In genomic region chr2:27710871-27711382, GRCm38 (mm10) we compare ENCODE assay signal across 14 mouse cellular contexts. TPM values are rescaled to one million over a fixed set of nuclear protein-coding genes. Genes with fewer than 3 reads are reported as not detected.
A peak's percentile ranks its signal among the peaks of the same experiment; 100 is the strongest.
DNase-seq lines count a peak whose midpoint lies in the region; ATAC-seq and TF ChIP-seq lines count a peak whose summit lies in the region.
"Had no signal": no experiment of that assay in that cellular context is flagged by ENCODE, and none has a peak within 500 bp of the region (broad histone marks: within the 10 kb centered on the region; RNA-seq: fewer than 3 reads in every experiment).

No protein-coding gene starts in this region.

- H3K9ac ChIP-seq in forebrain, postnatal 0 days = no peak overlapping the region
- H3K9ac ChIP-seq in hindbrain, postnatal 0 days (replicated peaks; ENCODE audit: low read length) = no peak overlapping the region
- no peak overlapping the region for H3K9ac ChIP-seq in hindbrain, embryonic 14.5 days
- H3K9ac ChIP-seq: stomach, embryonic 15.5 days had no signal

- H3K4me1 ChIP-seq in forebrain, embryonic 10.5 days = peaks cover 40% of the 10 kb centered on the region
- no peaks in the 10 kb centered on the region for H3K4me1 ChIP-seq in forebrain, postnatal 0 days (ENCODE audit: insufficient read depth)
- H3K4me1 ChIP-seq in hindbrain, postnatal 0 days (ENCODE audit: insufficient read depth, low read length) = peaks cover 10% of the 10 kb centered on the region; the same call in 1 of the 2 replicates
- H3K4me1 ChIP-seq in hindbrain, embryonic 14.5 days (replicated peaks; ENCODE audit: control insufficient read depth, insufficient read depth, low read length) = peaks cover 5% of the 10 kb centered on the region; the same call in 1 of the 2 replicates
- H3K4me1 ChIP-seq in testis, adult 2 months (ENCODE audit: control insufficient read depth, insufficient read depth, low read length) = peaks cover 8% of the 10 kb centered on the region

- no peak for ATAC-seq in forebrain, postnatal 0 days
- ATAC-seq in hindbrain, postnatal 0 days = no peak
- ATAC-seq in hindbrain, embryonic 14.5 days (ENCODE audit: low FRiP score) = no peak
- ATAC-seq: Patski had no signal

- TF ChIP-seq CTCF in forebrain, postnatal 0 days (IDR thresholded peaks at IDR 0.05; ENCODE audit: low read depth) = no peak
- no peak for TF ChIP-seq CTCF in hindbrain, postnatal 0 days (IDR thresholded peaks at IDR 0.05; ENCODE audit: low read depth)
- TF ChIP-seq CTCF in testis, adult 2 months (IDR thresholded peaks at IDR 0.05; ENCODE audit: control insufficient read depth, insufficient read depth, insufficient replicate concordance, low read depth, low read length) = no peak

- no peaks in the 10 kb centered on the region for H3K36me3 ChIP-seq in forebrain, embryonic 10.5 days (replicated peaks)
- H3K36me3 ChIP-seq in forebrain, postnatal 0 days (ENCODE audit: insufficient read depth) = no peaks in the 10 kb centered on the region
- H3K36me3 ChIP-seq in hindbrain, postnatal 0 days (ENCODE audit: insufficient read depth, low read length) = no peaks in the 10 kb centered on the region
- H3K36me3 ChIP-seq in hindbrain, embryonic 14.5 days (replicated peaks; ENCODE audit: control insufficient read depth, insufficient read depth) = no peaks in the 10 kb centered on the region
- H3K36me3 ChIP-seq in testis, adult 2 months (ENCODE audit: control insufficient read depth, insufficient read depth, low read length) = no peaks in the 10 kb centered on the region
- H3K36me3 ChIP-seq: stomach, embryonic 15.5 days had no signal

- 56% methylated on average over 3 of the region's 3 CpGs for WGBS in forebrain, embryonic 10.5 days
- 43% methylated on average over 3 of the region's 3 CpGs for WGBS in forebrain, postnatal 0 days
- 56% methylated on average over 3 of the region's 3 CpGs for WGBS in hindbrain, postnatal 0 days
- 50% methylated on average over 3 of the region's 3 CpGs for WGBS in hindbrain, embryonic 14.5 days

- no peaks in the 10 kb centered on the region for H3K9me3 ChIP-seq in forebrain, embryonic 10.5 days
- H3K9me3 ChIP-seq in forebrain, postnatal 0 days (ENCODE audit: low read length) = no peaks in the 10 kb centered on the region
- H3K9me3 ChIP-seq in hindbrain, postnatal 0 days (ENCODE audit: low read length) = no peaks in the 10 kb centered on the region
- H3K9me3 ChIP-seq in hindbrain, embryonic 14.5 days (ENCODE audit: control insufficient read depth, low read length) = no peaks in the 10 kb centered on the region
- H3K9me3 ChIP-seq: megakaryocyte, embryonic 14.5 days; stomach, embryonic 15.5 days had no signal

- TF ChIP-seq POLR2A in testis, adult 2 months (IDR thresholded peaks at IDR 0.05; ENCODE audit: control insufficient read depth, low read depth, low read length) = no peak

- no peak overlapping the region for H3K4me2 ChIP-seq in forebrain, postnatal 0 days (ENCODE audit: low read depth)
- H3K4me2 ChIP-seq in hindbrain, postnatal 0 days (ENCODE audit: low read depth, low read length) = no peak overlapping the region
- H3K4me2 ChIP-seq in hindbrain, embryonic 14.5 days (replicated peaks) = no peak overlapping the region
- H3K4me2 ChIP-seq: stomach, embryonic 15.5 days had no signal

- H3K4me3 ChIP-seq in forebrain, embryonic 10.5 days = no peak overlapping the region
- H3K4me3 ChIP-seq in forebrain, postnatal 0 days (ENCODE audit: low read depth, low read length) = no peak overlapping the region
- H3K4me3 ChIP-seq in hindbrain, postnatal 0 days (ENCODE audit: low read length) = no peak overlapping the region
- H3K4me3 ChIP-seq in hindbrain, embryonic 14.5 days (replicated peaks; ENCODE audit: low read length) = no peak overlapping the region
- peak overlapping the region; percentile 68 for H3K4me3 ChIP-seq in testis, adult 2 months (ENCODE audit: control insufficient read depth, low read depth, low read length)
- H3K4me3 ChIP-seq: megakaryocyte, embryonic 14.5 days; stomach, embryonic 15.5 days had no signal

- DNase-seq in forebrain, embryonic 10.5 days (ENCODE audit: extremely low spot score, low spot score) = no peak
- no peak for DNase-seq in forebrain, postnatal 0 days
- peak; percentile 53 for DNase-seq in hindbrain, postnatal 0 days (ENCODE audit: low spot score)
- DNase-seq in hindbrain, embryonic 14.5 days (ENCODE audit: low spot score) = no peak
- DNase-seq in testis, postnatal 14 days (ENCODE audit: low spot score) = no peak
- DNase-seq in mesoderm, embryonic 11.5 days (ENCODE audit: low read depth, low spot score) = peak; percentile 22
- no peak for DNase-seq in retina, embryonic 14.5 days (ENCODE audit: low spot score)
- DNase-seq: adrenal gland, postnatal 25 days; B cell, adult 2 months; cerebellum, adult 2 months had no signal

- H3K27ac ChIP-seq in forebrain, embryonic 10.5 days = peak overlapping the region; percentile 36; the same call in 1 of the 2 replicates
- H3K27ac ChIP-seq in forebrain, postnatal 0 days (ENCODE audit: low read depth, low read length) = no peak overlapping the region
- H3K27ac ChIP-seq in hindbrain, postnatal 0 days = no peak overlapping the region
- H3K27ac ChIP-seq in hindbrain, embryonic 14.5 days = no peak overlapping the region
- H3K27ac ChIP-seq in testis, adult 2 months (ENCODE audit: control insufficient read depth, insufficient read depth, low read depth, low read length) = no peak overlapping the region
- H3K27ac ChIP-seq: stomach, embryonic 15.5 days had no signal

- H3K27me3 ChIP-seq in forebrain, embryonic 10.5 days (ENCODE audit: poor library complexity, severe bottlenecking) = peaks cover 17% of the 10 kb centered on the region; the same call in 1 of the 2 replicates
- H3K27me3 ChIP-seq in forebrain, postnatal 0 days (ENCODE audit: insufficient read depth, low read length) = no peaks in the 10 kb centered on the region
- H3K27me3 ChIP-seq in hindbrain, postnatal 0 days (ENCODE audit: insufficient read depth, low read length) = no peaks in the 10 kb centered on the region
- H3K27me3 ChIP-seq in hindbrain, embryonic 14.5 days (ENCODE audit: control insufficient read depth, insufficient read depth, low read length) = no peaks in the 10 kb centered on the region
- no peaks in the 10 kb centered on the region for H3K27me3 ChIP-seq in testis, adult 2 months (ENCODE audit: control insufficient read depth, insufficient read depth, low read length)
- H3K27me3 ChIP-seq: Patski; stomach, embryonic 15.5 days had no signal

RNA-seq across cellular contexts. Expression of gene Rxra, which starts 34.7 kb away (rescaled TPM):
- 7.7 and 7.8 TPM in 2 replicates for polyA plus RNA-seq in forebrain, embryonic 10.5 days (2016; fragmentation: Nextera tagmentation; extraction: Ambion mirVana)
- total RNA-seq in forebrain, postnatal 0 days (2014; rRNA removed) = 9.4 and 19.3 TPM in 2 replicates
- 1.7 and 2.1 TPM in 2 replicates for polyA plus RNA-seq in forebrain, postnatal 0 days (2015; fragmentation: Nextera tagmentation; extraction: Ambion mirVana)
- total RNA-seq in hindbrain, postnatal 0 days (2014; rRNA removed) = 32.5 and 34.0 TPM in 2 replicates
- polyA plus RNA-seq in hindbrain, postnatal 0 days (2015; fragmentation: Nextera tagmentation; extraction: Ambion mirVana) = 3.5 and 3.9 TPM in 2 replicates
- 2.4 and 2.7 TPM in 2 replicates for polyA plus RNA-seq in hindbrain, embryonic 14.5 days (2014; fragmentation: Nextera tagmentation; extraction: Ambion mirVana)
- polyA plus RNA-seq in testis, adult 2 months (2012; rRNA removed) = 54.3 and 55.2 TPM in 2 replicates

Comparison
In these comparisons a context has a peak if more than half of its experiments do, and no peak if none do; other contexts are left out.
1. DNase-seq: peak in hindbrain, postnatal 0 days (single experiment) and mesoderm, embryonic 11.5 days (single experiment); none in forebrain, embryonic 10.5 days (single experiment), forebrain, postnatal 0 days (single experiment), hindbrain, embryonic 14.5 days (single experiment), testis, postnatal 14 days (single experiment) and retina, embryonic 14.5 days (single experiment).